Mouse (Mus musculus) layer of hippocampus, adult 2 months (tissue): ENCODE measurements around the gene Elovl6. TPM values are rescaled to one million over a fixed set of nuclear protein-coding genes. Genes with fewer than 3 reads are reported as not detected.

Source experiments
- DNase-seq, 2 experiments: peaks; one replicate each; pipeline ENCODE4 v3.0.0; 2022; ENCODE audit warnings: low spot score in 2 of 2
- H3K27ac ChIP-seq: fragments of 200-600 bp; 2 replicates; pipeline ENCODE4 v1.8.1; 2022
- H3K4me3 ChIP-seq: fragments of 200-600 bp; 2 replicates; pipeline ENCODE4 v1.8.1; 2022; ENCODE audit warnings: mild to moderate bottlenecking
- CTCF ChIP-seq: fragments of 200-600 bp; conservative IDR thresholded peaks from 2 replicates; pipeline ENCODE4 v1.8.1; 2022; ENCODE audit warnings: antibody characterized with exemption, mild to moderate bottlenecking, moderate library complexity
- total RNA-seq, 2 experiments: library from RNA; stranded (reverse); gene quantifications; 2 replicates each; pipeline ENCODE4 v1.2.3; 2021

Elovl6 gene
- total RNA-seq, 2 experiments from 2014 or later: 28.3 to 30.4 TPM

DNA sequence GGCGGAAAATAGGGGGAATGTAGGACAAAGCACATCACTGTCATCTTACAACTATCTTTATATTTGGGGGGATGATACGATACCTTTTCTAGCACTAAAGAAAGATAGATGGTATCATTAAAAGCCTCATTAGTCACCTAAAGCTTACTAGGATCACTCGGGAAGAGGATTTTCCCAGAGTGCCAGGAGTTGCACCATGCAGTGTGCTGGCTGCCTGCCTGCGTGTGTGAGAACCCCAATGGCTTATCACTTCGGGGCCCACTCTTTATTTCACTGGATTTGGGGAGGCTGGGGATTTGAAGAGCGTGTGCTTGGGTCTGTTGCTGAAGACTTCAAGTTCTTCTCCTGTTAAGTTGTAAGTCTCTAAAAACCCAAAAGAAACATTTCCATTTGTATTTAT is 73.8 kb downstream of the Elovl6 start:
- H3K27ac ChIP-seq: no peak overlapping the region
- no peak for TF ChIP-seq CTCF

DNA sequence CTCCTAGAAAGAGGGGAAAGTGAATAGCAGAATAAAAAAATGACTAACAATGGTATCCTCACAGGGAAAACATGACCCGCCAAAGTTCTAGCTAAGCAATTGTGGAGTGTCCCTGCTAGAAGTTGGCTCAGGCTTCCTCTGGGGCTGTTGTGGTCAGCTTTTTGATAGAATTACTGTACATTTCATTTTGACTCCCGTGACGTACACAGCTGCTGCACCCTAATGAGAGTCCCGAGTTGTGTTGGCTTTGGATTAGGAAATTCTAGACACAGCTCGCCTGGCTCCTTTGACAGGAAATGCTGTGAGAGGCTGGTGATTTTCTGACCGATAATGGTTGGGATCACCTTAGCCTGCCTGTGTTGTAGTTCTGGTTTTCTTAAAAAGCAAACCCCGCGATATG is 79.5 kb downstream of the Elovl6 start:
- DNase-seq: no peak

More for the DNA sequence above, 73.8 kb downstream of the Elovl6 start:
- H3K4me3 ChIP-seq: no peak overlapping the region
- DNase-seq: no peak

DNA sequence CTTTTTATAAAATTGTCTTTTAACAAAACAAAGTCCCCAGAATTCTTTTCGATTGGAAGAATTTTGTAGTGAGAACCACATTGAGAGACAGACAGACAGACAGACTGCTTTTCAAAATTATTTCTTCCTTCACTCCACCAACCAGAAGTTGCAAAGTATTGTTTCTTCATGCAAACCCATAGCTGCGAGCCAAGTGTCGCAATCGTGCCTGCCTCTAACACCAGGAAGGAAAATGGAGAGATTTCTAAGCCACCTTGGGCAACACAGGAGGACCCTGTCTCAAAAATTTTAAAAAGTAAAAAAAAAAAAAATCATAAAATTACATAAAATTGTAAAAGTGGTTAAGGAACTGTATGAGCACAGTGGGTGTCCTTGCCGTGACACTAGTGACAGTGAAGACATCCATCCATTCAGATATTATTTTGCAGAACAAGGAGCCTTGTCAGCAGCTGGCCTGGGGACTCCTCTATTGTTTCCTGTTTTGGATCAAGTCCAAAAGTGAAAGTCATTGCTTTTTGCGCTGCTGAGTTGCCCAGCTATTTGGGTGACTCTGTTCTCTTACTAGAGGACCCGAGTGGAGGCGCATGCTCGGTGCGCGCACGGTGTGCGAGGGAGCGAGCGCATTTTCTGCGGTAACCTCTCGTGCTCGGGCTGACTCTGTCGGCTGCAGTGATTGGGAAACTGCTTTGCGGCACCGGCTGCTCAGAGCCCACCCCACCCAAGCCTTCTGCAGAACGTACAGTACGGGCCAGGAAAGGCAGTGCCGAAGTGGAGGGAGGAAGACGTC is 80.3 kb downstream of the Elovl6 start:
- Histone ChIP-seq H3K27ac (peak overlapping the region; percentile 76), H3K4me3 (peak overlapping the region; percentile 54)
- TF ChIP-seq CTCF: no peak
- DNase-seq: peak in 1 of 2 experiments; percentile 40

More for the DNA sequence above, 79.5 kb downstream of the Elovl6 start:
- H3K27ac ChIP-seq: no peak overlapping the region
- H3K4me3 ChIP-seq: no peak overlapping the region
- no peak for TF ChIP-seq CTCF

DNA sequence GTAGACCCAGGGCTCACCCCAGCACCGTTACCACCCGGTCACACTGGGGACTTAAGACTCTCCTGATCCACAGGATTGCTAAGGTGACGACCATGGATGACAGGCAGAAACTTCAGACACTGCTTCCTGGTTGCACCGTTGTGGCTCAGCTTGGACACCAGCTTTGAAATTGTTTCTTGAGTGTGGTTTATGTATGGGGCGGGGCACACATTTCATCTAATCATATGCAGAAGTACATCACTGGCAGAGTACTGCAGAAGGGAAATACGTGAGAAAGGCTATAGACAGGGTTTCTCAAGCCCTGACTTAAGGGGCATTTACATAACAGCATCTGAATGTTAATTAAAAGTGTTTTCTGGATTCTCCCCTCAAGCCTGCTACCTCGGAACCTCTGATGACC is 81.6 kb downstream of the Elovl6 start:
- H3K27ac ChIP-seq: no peak overlapping the region
- no peak for TF ChIP-seq CTCF
- no peak for DNase-seq
- no peak overlapping the region for H3K4me3 ChIP-seq

DNA sequence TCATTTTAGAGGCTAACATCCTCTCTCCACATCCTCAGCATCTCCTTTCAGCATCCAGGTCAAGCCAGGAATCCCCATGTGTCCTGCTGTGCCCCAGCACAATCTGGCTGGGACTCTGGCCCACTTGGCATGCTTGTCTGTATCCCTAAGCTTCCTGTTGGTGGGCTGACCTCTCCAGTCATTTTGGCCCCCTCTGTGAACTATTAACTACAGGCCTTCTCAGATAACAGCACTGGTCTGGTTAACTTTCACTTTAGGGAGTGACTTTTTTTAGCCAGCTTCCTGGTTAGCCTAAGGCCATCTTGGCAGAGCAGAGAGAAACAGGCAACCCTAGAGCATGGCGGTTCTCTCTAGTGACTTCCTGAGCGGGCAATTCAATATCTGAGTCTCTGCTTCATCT is 82.1 kb downstream of the Elovl6 start:
- TF ChIP-seq CTCF: no peak
- no peak for DNase-seq
- no peak overlapping the region for H3K4me3 ChIP-seq
- H3K27ac ChIP-seq: no peak overlapping the region

DNA sequence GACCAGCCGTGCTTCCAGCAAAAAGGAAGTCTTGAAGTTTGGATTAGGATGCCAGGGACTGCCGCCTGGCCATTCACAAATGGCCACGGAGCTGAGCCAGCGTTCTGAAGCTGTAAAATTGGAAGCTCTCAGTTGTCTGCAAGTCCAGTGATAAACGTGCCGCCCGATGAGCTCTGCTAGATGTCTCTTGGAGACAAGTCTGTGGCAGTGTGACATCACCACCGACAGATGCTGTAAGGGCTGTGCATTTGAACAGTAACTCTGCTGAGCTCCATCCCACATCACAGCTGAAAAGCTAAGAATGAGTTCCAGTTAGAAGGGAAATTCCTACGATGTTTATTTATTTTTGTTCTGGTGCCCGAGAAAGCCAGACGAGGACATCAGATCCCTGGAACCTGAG is 85.3 kb downstream of the Elovl6 start:
- TF ChIP-seq CTCF: no peak
- H3K27ac ChIP-seq: peak overlapping the region; percentile 33; the same call in 1 of the 2 replicates
- DNase-seq: no peak
- no peak overlapping the region for H3K4me3 ChIP-seq

DNA sequence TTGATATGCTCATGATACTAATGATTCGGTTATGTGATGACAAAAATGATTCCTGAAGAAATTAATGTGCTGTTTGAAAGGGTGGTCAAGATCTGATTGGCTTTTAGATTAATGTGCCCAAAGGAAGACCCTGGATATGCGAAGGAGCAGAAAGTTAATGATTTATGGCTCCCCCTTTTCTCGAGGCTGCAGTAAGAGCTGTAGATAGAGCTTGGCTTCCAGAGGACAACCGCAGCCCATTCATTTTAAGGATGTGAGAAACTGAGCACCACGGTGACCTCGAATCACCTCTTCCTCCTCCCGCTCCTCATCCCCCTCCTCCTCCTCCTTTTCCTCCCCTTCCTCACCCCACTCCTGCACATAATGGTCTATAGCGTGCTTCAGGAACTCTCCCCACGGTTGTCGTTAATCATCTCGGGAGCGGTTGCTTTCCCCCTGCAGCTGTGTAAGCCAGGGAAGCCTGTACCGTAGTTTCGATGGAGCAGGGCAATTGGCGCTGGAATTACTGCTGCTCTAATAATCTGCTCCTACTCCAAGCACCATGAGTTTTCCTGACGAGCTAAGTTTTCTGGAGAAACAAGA is 87.1 kb downstream of the Elovl6 start:
- TF ChIP-seq CTCF: no peak
- H3K27ac ChIP-seq: no peak overlapping the region
- no peak overlapping the region for H3K4me3 ChIP-seq
- no peak for DNase-seq

DNA sequence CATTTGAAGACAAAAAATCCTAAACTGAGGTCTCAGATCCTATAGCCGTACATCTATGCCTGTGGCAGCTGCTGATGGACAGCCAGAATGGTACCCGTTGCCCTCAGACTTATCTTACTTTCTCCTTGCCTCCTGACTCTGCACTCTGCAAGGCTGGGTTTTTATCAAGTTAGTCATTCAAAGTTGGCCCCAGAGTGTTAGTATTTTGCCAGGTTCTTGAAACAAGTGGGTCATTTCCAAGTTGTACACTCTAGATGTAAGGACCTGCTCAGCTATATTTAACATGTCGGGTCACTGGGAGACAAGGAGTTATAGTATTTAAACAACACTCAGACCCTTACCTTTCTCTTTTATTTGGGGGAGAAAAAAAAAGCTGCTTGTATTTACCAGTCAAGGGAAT is 88.6 kb downstream of the Elovl6 start:
- no peak for TF ChIP-seq CTCF
- no peak overlapping the region for H3K4me3 ChIP-seq
- H3K27ac ChIP-seq: no peak overlapping the region
- DNase-seq: no peak

DNA sequence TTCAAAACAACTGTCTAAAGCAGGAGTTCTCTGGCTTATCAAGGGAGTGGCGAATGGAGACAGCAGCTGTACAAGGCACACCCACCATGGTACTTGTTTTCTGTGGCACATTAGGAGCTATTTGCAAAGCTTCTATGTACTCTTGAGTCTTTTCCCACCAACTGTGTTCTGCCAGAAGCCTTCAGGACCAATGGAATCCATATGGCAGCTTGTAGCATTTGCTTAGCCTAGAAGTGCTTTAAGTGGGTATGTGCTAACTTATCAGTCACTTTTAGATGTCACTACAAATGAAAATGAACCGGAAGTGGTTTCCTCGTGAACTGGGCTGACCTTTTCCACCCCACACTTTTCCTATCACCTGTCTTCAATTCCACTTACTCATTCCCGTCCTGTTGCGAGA is 89.1 kb downstream of the Elovl6 start:
- Histone ChIP-seq H3K4me3 (no peak overlapping the region), H3K27ac (no peak overlapping the region)
- TF ChIP-seq CTCF: no peak
- no peak for DNase-seq

DNA sequence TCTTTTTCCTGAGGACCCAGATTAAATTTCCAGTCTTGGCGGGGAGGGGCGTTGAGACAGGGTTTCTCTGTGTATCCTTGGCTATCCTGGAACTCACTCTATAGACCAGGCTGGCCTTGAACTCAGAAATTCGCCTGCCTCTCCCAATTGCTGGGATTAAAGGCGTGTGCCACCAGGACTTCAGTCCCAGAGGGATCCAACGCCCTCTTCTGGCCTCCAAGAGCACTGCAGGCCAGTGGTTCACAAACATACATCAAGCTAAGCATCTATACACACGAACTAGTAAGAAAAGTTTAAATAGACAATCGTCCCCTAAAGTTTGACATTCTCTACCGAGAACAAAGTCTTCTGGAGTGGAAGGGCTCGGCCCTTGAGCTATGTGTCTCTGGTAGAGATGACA is 90.0 kb downstream of the Elovl6 start:
- DNase-seq: no peak
- Histone ChIP-seq H3K27ac (no peak overlapping the region), H3K4me3 (no peak overlapping the region)
- peak; percentile 69 for TF ChIP-seq CTCF

DNA sequence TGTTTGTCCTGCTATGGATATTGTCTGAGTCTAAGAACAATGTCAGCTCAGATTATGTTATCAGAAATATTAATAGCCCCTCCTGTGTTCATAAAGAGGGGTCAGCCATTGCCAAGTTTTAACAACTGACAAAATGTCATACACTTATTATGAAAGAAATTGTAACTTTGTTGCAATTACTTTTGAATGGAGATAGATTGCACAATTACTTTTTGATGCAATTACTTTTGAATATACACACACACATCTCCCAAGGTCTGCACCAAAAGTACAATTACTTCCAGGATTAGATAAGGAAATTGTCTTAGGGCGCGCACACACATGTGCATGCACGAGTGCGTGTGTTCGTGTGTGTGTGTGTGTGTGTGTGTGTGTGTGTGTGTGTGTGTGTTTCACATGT is 90.5 kb downstream of the Elovl6 start:
- Histone ChIP-seq H3K27ac (no peak overlapping the region), H3K4me3 (no peak overlapping the region)
- DNase-seq: no peak
- no peak for TF ChIP-seq CTCF

DNA sequence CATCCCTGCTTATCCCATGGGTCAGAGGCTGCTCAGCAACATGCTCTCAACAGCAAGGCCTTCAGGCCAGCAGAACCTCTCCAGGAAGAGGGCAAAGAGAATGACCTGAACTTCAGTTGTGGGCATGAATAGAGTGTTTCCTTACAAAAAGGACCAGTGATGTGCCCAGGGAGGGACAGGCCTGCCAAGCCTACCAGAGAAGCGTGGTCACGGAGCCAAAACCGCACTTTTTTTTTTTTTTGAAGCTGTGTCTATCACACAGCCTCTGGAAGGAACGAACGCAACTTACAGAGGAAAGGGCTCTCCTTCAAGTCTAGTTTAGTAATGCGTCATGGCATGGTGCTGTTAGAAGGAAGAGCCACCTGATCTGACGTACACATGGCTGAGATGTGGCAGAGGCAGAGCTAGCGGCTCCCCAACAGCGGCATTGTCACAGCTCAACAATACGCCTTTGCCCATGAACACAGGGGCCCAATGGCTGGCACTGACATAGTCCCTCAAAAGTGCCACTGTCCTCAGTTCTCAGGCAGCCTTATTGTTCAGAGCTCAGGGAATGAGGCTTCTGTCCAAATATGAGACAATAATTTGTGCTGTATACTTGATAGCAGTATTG is 92.1 kb downstream of the Elovl6 start:
- H3K4me3 ChIP-seq: no peak overlapping the region
- no peak for DNase-seq
- TF ChIP-seq CTCF: no peak
- H3K27ac ChIP-seq: peak overlapping the region; percentile 73

DNA sequence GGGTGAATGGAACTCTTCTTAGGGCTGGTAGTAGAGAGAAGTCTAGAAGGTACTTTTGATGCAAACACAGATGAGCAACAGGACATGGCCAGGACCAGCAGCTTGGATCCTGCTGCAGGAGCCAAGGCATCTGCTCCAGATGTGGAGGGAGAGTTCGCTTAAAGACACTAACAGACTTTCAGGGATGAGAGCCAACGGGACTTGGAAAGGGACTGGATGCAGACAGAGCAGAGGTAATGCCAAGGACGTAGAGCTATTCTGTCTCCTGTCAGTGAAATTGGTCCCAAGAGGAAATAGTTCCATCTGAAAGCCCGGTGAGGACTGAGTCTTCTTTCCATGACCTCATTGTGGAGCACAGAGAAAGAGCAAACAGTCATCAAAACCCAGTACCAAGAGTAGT is 95.1 kb downstream of the Elovl6 start:
- no peak overlapping the region for H3K27ac ChIP-seq
- no peak for TF ChIP-seq CTCF

More for the DNA sequence above, 95.1 kb downstream of the Elovl6 start:
- no peak for DNase-seq
- no peak overlapping the region for H3K4me3 ChIP-seq
